Mouse (Mus musculus) monocyte, adult 2 months (primary cell): ENCODE data around the gene Sgo2a.
A peak's percentile ranks its signal among the peaks of the same experiment; 100 is the strongest.
"Not testable (repeated sequence)": the region's sequence is repeated elsewhere in the genome, so short reads cannot be mapped to it uniquely, and the experiment has no call there.

Source experiments
- DNase-seq, 2 experiments: peaks; one replicate each; pipeline ENCODE4 v3.0.0; 2022; ENCODE audit warnings: low spot score in 2 of 2, low read depth in 1 of 2

Sgo2a gene

GRCm38 (mm10) chr1:57995432-57996132 lies at the start of gene Sgo2a:
Sgo2a (plus strand) TSS chr1:57995971.
- peak; percentile 61 to 77 for DNase-seq

GRCm38 (mm10) chr1:57947552-57948347 lies 48.0 kb upstream of the Sgo2a start:
- DNase-seq = no peak

GRCm38 (mm10) chr1:57949195-57949594 lies 46.6 kb upstream of the Sgo2a start:
- DNase-seq = no peak

- no peak for DNase-seq
These were observed 46.1 kb upstream of the Sgo2a start for GRCm38 (mm10) chr1:57949716-57950115.

GRCm38 (mm10) chr1:57952509-57952908 lies 43.3 kb upstream of the Sgo2a start:
- DNase-seq = no peak

- no peak for DNase-seq
These were observed 42.0 kb upstream of the Sgo2a start for GRCm38 (mm10) chr1:57953586-57954375.

- DNase-seq = no peak
These were observed 41.4 kb upstream of the Sgo2a start for GRCm38 (mm10) chr1:57954376-57954765.

- no peak for DNase-seq
These were observed 40.0 kb upstream of the Sgo2a start for GRCm38 (mm10) chr1:57955774-57956173.

GRCm38 (mm10) chr1:57969327-57970271 lies 26.2 kb upstream of the Sgo2a start:
- peak; percentile 76 to 87 for DNase-seq

GRCm38 (mm10) chr1:57971588-57971987 lies 24.2 kb upstream of the Sgo2a start:
- DNase-seq = no peak

GRCm38 (mm10) chr1:57976860-57977259 lies 18.9 kb upstream of the Sgo2a start:
- no peak for DNase-seq

- no peak for DNase-seq
These were observed 6.6 kb upstream of the Sgo2a start for GRCm38 (mm10) chr1:57989052-57989600.

- no peak for DNase-seq
These were observed 4.5 kb upstream of the Sgo2a start for GRCm38 (mm10) chr1:57991277-57991676.

- DNase-seq = no peak
These were observed 403 bp downstream of the Sgo2a start for GRCm38 (mm10) chr1:57996133-57996615.

GRCm38 (mm10) chr1:57998146-57998545 lies 2.4 kb downstream of the Sgo2a start:
- DNase-seq = no peak

- DNase-seq = not testable (repeated sequence)
These were observed 10.6 kb downstream of the Sgo2a start for GRCm38 (mm10) chr1:58006388-58006787.

GRCm38 (mm10) chr1:58018856-58019255 lies 23.1 kb downstream of the Sgo2a start, which contains the start of gene Kctd18:
Kctd18 (minus strand) TSS chr1:58018956.
- DNase-seq = no peak

GRCm38 (mm10) chr1:58027707-58028106 lies 31.9 kb downstream of the Sgo2a start:
- no peak for DNase-seq

- DNase-seq = no peak
These were observed 33.9 kb downstream of the Sgo2a start, which contains the start of gene Aox1 for GRCm38 (mm10) chr1:58029636-58030117. Aox1 (plus strand) TSS chr1:58029931.
